Mouse (Mus musculus): ENCODE results near the gene Itm2b.
A peak's percentile ranks its signal among the peaks of the same experiment; 100 is the strongest.

Gene Itm2b

DNA sequence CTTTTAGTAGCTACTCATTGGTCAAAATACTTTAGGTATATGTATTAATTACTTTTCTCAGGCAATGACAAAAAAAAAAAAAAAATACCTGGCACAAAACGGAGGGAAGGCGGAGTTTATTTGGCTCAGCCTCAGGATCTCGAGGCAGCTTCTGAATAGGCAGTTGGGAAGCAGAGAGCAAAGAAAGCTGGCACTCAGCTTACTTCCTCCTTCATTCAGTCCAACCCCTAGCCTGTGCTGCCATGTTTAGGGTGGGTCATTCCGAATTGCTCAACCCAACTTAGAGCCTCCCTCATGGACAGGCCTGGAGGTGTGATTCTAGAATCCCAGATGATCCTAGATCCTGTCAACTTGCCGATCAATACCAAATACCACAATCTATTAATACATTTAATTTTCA lies 18.3 kb upstream of the Itm2b start:
- Histone ChIP-seq H3K36me3 (ENCODE audit: control insufficient read depth, insufficient read depth, low read length, poor library complexity, severe bottlenecking) (no peaks in the 10 kb centered on the region), H3K27me3 (ENCODE audit: control insufficient read depth, insufficient read depth, low read length, poor library complexity, severe bottlenecking) (no peaks in the 10 kb centered on the region)

GRCm38 (mm10) chr14:73402296-73403035 lies 17.4 kb upstream of the Itm2b start:
- peak; percentile 13 for DNase-seq (ENCODE audit: low read depth, low spot score)
- Histone ChIP-seq H3K27me3 (ENCODE audit: control insufficient read depth, insufficient read depth, low read length, poor library complexity, severe bottlenecking) (no peaks in the 10 kb centered on the region), H3K36me3 (ENCODE audit: control insufficient read depth, insufficient read depth, low read length, poor library complexity, severe bottlenecking) (no peaks in the 10 kb centered on the region)

More for the DNA sequence above, 18.3 kb upstream of the Itm2b start:
- no peak for DNase-seq (ENCODE audit: low read depth, low spot score)

DNA sequence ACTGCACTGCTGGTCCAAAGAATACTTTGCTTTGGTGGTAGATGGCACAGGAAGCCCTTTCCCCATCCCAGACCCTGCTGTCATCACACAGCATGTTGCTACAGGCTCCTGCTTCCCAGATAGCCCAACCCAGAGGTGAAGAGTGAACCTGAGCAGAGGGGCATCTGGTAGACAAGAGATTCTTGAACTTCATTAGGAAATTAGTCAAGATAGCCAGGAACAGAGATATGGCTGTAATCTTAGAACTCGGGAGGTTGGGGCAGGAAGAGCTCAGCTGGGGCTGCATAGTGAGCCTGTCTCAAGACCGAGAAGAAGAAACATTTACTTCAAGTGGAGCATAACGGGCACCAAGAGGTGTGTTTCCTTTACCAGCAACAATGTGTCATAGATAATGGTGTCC lies 16.3 kb upstream of the Itm2b start:
- H3K27me3 ChIP-seq (ENCODE audit: control insufficient read depth, insufficient read depth, low read length, poor library complexity, severe bottlenecking): no peaks in the 10 kb centered on the region
- peak; percentile 21 for DNase-seq (ENCODE audit: low read depth, low spot score)
- H3K36me3 ChIP-seq (ENCODE audit: control insufficient read depth, insufficient read depth, low read length, poor library complexity, severe bottlenecking): no peaks in the 10 kb centered on the region

DNA sequence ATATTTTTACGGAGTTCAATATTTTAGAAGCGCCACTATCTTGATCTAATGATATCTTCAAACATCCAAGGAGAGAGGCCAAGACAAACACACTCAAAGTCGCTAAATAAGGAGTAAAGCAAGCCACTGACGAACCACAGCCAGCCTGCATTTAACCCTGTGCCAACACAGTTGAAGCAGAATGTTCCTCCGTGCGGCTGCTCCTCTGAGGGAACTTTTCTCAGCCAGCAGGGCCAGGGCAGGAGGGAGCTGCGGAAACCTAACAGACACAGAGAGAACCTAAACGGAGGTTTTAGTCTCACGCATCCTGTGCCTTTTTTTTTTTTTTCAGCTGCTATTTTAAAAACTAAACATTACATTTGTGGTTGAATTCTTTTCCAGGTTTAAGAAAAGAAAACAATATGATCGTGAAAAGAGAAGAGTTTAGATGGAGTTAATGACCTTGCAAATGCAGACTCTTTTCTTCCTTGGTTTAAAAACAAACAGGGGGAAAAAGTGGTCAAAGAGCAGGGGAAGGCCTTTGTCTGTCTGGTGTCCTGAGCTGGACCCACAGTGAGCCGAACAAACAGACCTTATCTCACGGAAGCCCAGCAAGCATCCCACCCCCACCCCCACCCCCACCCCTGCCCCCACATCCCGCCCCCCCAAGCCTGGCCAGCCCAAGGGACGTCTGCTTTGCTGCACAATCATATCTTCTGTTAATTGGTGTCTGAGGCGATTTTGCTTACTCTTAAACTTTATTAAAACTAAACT lies 15.0 kb upstream of the Itm2b start:
- Histone ChIP-seq H3K27me3 (ENCODE audit: control insufficient read depth, insufficient read depth, low read length, poor library complexity, severe bottlenecking) (no peaks in the 10 kb centered on the region), H3K36me3 (ENCODE audit: control insufficient read depth, insufficient read depth, low read length, poor library complexity, severe bottlenecking) (no peaks in the 10 kb centered on the region)
- DNase-seq (ENCODE audit: low read depth, low spot score): peak; percentile 4

DNA sequence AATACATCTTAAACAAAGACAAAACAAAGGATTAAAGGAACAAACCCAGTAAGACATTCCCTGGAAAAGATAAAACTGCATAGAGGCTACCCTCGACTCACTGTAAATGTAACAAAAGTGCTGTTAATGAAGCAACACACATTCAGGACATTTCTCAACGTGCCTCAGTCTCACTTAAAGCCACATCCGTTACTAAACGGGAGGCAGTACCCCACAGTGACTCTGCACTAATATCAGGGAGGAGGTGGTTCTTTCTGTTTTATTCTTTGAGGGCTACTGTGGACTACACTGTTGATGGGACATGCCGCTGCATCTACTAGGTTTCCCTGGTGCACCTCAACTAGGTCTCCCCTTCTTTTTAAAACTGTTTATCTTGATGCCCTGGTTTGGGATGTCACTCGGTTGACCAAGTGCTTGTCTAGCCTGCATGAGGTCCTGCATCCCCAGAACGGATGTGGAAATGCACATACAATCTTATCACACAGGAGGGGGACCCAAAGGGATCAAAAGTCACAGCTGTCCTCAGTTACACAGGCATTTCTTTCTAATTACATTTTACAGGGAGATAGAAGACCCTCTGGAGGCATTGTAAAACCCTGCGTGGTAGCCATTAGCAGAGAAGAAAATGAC lies 13.4 kb upstream of the Itm2b start:
- Histone ChIP-seq H3K36me3 (ENCODE audit: control insufficient read depth, insufficient read depth, low read length, poor library complexity, severe bottlenecking) (no peaks in the 10 kb centered on the region), H3K27me3 (ENCODE audit: control insufficient read depth, insufficient read depth, low read length, poor library complexity, severe bottlenecking) (no peaks in the 10 kb centered on the region)
- DNase-seq (ENCODE audit: low read depth, low spot score): peak; percentile 5

DNA sequence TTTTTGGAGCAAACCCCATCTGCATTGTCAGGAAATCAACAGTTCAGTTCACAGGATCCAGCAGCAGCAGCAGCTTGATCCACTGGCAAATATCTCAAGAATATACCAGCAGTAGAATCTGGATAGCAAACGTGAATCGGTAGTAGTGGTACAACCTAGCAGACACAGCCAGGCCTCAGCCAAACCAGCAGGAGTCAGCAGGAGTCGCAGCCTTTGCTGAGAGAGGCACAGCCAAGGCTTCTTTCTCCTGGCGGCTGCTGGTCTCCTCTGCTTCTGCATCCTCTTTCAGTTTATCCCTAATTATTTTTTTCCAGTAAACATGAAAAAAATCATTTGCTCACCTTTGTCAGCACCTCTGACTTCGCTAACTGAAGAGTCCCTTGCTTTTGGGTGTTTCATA lies 10.7 kb upstream of the Itm2b start:
- no peak for DNase-seq (ENCODE audit: low read depth, low spot score)
- no peaks in the 10 kb centered on the region for H3K36me3 ChIP-seq (ENCODE audit: control insufficient read depth, insufficient read depth, low read length, poor library complexity, severe bottlenecking)
- H3K27me3 ChIP-seq (ENCODE audit: control insufficient read depth, insufficient read depth, low read length, poor library complexity, severe bottlenecking): no peaks in the 10 kb centered on the region

GRCm38 (mm10) chr14:73394263-73395006 lies 9.3 kb upstream of the Itm2b start:
- no peaks in the 10 kb centered on the region for H3K27me3 ChIP-seq (ENCODE audit: control insufficient read depth, insufficient read depth, low read length, poor library complexity, severe bottlenecking)
- no peaks in the 10 kb centered on the region for H3K36me3 ChIP-seq (ENCODE audit: control insufficient read depth, insufficient read depth, low read length, poor library complexity, severe bottlenecking)
- DNase-seq (ENCODE audit: low read depth, low spot score): no peak

DNA sequence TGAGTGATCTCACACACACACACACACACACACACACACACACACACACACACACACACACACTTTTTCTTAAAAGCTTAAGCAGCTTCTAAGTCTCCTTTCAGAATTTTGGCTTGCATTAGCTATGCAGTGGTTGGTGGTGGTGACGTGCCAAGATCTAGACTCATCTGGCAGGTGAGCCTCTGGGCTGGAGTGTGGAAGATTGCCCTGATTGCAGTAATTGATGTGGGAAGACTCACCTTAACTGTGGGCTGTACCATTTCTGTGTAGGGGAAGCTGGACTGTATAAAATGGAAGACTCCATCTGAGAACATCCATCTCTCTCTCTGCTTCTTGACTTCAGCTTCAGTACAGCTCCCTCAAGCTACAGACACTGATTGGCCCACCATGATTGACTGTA lies 6.4 kb upstream of the Itm2b start:
- no peak for DNase-seq (ENCODE audit: low read depth, low spot score)
- Histone ChIP-seq H3K27me3 (ENCODE audit: control insufficient read depth, insufficient read depth, low read length, poor library complexity, severe bottlenecking) (no peaks in the 10 kb centered on the region), H3K36me3 (ENCODE audit: control insufficient read depth, insufficient read depth, low read length, poor library complexity, severe bottlenecking) (no peaks in the 10 kb centered on the region)

GRCm38 (mm10) chr14:73390196-73390595 lies 5.1 kb upstream of the Itm2b start:
- Histone ChIP-seq H3K36me3 (ENCODE audit: control insufficient read depth, insufficient read depth, low read length, poor library complexity, severe bottlenecking) (no peaks in the 10 kb centered on the region), H3K27me3 (ENCODE audit: control insufficient read depth, insufficient read depth, low read length, poor library complexity, severe bottlenecking) (no peaks in the 10 kb centered on the region)
- DNase-seq (ENCODE audit: low read depth, low spot score): no peak

GRCm38 (mm10) chr14:73389059-73389458 lies 4.0 kb upstream of the Itm2b start:
- no peak for DNase-seq (ENCODE audit: low read depth, low spot score)

GRCm38 (mm10) chr14:73388546-73388945 lies 3.5 kb upstream of the Itm2b start:
- H3K27me3 ChIP-seq (ENCODE audit: control insufficient read depth, insufficient read depth, low read length, poor library complexity, severe bottlenecking): no peaks in the 10 kb centered on the region
- DNase-seq (ENCODE audit: low read depth, low spot score): no peak
- no peaks in the 10 kb centered on the region for H3K36me3 ChIP-seq (ENCODE audit: control insufficient read depth, insufficient read depth, low read length, poor library complexity, severe bottlenecking)

More at GRCm38 (mm10) chr14:73389059-73389458, 4.0 kb upstream of the Itm2b start:
- Histone ChIP-seq H3K36me3 (ENCODE audit: control insufficient read depth, insufficient read depth, low read length, poor library complexity, severe bottlenecking) (no peaks in the 10 kb centered on the region), H3K27me3 (ENCODE audit: control insufficient read depth, insufficient read depth, low read length, poor library complexity, severe bottlenecking) (no peaks in the 10 kb centered on the region)

DNA sequence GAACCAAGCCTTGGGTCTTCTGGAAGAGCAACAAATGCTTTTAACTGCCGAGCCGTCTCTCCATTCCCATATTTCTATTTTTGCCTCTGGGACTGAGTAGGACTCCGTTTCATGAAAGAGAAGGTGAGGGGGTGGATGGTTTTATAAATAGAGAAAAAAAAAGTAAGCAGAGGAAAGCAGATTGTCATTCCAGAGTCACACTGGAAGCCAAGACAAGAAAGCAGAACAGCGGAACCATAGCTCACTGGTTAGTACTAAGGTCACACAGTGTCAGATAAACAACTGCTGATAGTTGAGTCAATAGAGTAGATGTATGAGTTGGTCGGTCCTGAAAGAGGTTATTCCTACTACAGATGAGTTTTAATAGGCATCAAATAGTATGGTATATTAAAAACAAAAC lies 1.4 kb upstream of the Itm2b start:
- Histone ChIP-seq H3K27me3 (ENCODE audit: control insufficient read depth, insufficient read depth, low read length, poor library complexity, severe bottlenecking) (no peaks in the 10 kb centered on the region), H3K36me3 (ENCODE audit: control insufficient read depth, insufficient read depth, low read length, poor library complexity, severe bottlenecking) (no peaks in the 10 kb centered on the region; the same call in 1 of the 2 replicates)
- peak; percentile 18 for DNase-seq (ENCODE audit: low read depth, low spot score)

DNA sequence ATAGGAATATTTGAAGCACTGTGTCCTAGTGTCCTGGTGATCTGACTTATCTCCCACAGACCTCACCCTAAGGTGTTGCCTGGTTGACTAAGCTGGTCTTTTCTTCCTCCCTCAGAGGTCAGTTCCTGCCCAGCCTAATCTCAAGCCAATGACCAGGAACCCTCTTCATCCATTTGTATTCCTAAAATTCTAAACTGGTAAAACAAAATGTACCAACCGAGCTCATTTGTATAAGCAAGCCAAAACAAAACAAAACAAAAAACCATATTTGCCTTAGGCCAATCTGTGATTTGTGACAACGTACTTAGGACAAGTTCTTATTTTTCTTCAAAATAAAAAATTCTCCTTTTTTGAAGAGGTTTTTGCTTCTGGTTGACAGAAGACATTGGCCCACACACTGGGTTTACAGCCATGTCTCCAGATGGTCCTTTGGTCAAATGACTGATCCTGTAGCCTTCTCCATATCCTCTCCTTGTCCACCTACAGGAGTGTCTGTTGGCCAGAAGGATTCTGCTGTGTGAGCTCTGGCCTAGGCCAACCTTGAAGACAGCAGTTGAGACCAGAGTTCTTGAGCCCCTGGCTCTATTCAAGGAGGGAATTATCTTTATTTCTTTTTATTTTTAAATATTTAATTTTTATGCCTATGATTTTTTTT lies 758 bp upstream of the Itm2b start:
- no peak for DNase-seq (ENCODE audit: low read depth, low spot score)
- Histone ChIP-seq H3K27me3 (ENCODE audit: control insufficient read depth, insufficient read depth, low read length, poor library complexity, severe bottlenecking) (no peaks in the 10 kb centered on the region), H3K36me3 (ENCODE audit: control insufficient read depth, insufficient read depth, low read length, poor library complexity, severe bottlenecking) (peaks cover 1% of the 10 kb centered on the region; the same call in 1 of the 2 replicates)

DNA sequence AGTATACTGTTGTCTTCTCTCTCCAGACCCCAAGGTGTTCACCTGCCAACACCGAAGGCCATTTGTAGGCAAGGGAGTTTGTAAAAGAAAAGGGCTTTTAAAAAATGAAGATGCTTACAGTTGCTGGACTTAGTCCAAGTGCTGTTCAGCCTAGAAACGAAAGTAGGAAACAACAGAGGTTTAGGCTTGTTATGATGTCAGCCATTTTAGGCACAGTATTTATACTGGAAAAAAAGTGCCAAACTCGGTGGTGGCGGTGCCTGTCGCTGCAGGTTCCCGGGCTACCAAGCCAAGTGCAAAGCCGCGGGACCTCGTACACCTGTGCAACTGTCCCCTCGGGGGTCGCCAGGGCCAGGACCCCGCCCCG lies 560 bp downstream of the Itm2b start:
- Histone ChIP-seq H3K36me3 (ENCODE audit: control insufficient read depth, insufficient read depth, low read length, poor library complexity, severe bottlenecking) (peaks cover 1% of the 10 kb centered on the region; the same call in 1 of the 2 replicates), H3K27me3 (ENCODE audit: control insufficient read depth, insufficient read depth, low read length, poor library complexity, severe bottlenecking) (no peaks in the 10 kb centered on the region)
- peak; percentile 55 for DNase-seq (ENCODE audit: low read depth, low spot score)
